Mouse (Mus musculus) cerebellum, adult 2 months (tissue): ENCODE data around the gene Fitm1. TPM values are rescaled to one million over a fixed set of nuclear protein-coding genes. Genes with fewer than 3 reads are reported as not detected.

Source experiments
- DNase-seq, 2 experiments: peaks; one replicate each; pipeline ENCODE4 v3.0.0; 2021
- H3K27ac ChIP-seq: fragments of 200-500 bp; 2 replicates; pipeline ENCODE4 v1.5.1; 2012; ENCODE audit warnings: low read length, control low read depth, inconsistent platforms; ENCODE audit not compliant: insufficient read depth
- H3K27me3 ChIP-seq: fragments of 200-500 bp; 2 replicates; pipeline ENCODE4 v1.6.1; 2012; ENCODE audit warnings: inconsistent platforms, mild to moderate bottlenecking, low read length, moderate library complexity; ENCODE audit not compliant: control insufficient read depth, insufficient read depth
- H3K4me1 ChIP-seq: fragments of 200-500 bp; 2 replicates; pipeline ENCODE4 v1.6.1; 2011; ENCODE audit warnings: low read length; ENCODE audit not compliant: control insufficient read depth, insufficient read depth
- H3K4me3 ChIP-seq: fragments of 200-500 bp; replicated peaks from 2 replicates; pipeline ENCODE3; 2011; ENCODE audit warnings: mild to moderate bottlenecking, low read depth, low read length, control low read depth; ENCODE audit not compliant: insufficient read depth
- CTCF ChIP-seq: fragments of 200-500 bp; IDR thresholded peaks from 2 replicates; pipeline ENCODE4 v1.5.1; 2011; ENCODE audit warnings: low read depth, mild to moderate bottlenecking, control low read depth, low read length, moderate library complexity, borderline replicate concordance; ENCODE audit not compliant: insufficient read depth
- POLR2A ChIP-seq: fragments of 200-500 bp; IDR thresholded peaks from 2 replicates; pipeline ENCODE4 v1.6.1; 2011; ENCODE audit warnings: low read length, control low read depth, borderline replicate concordance; ENCODE audit not compliant: insufficient read depth
- WGBS: fragments of 180-500 bp; shearing (Covaris S2); methylation state at CpG from one replicate; pipeline ENCODE4 v1.1.7; 2018; 5-methylcytosine and 5-hydroxymethylcytosine counted together
- polyA plus RNA-seq: library from polyadenylated mRNA; depleted of rRNA; stranded (reverse); fragments of >200 nt; gene quantifications from 2 replicates; pipeline ENCODE4 v1.2.3, GENCODE M21; 2012

The Fitm1 gene
- polyA plus RNA-seq, 1 experiment = not detected

DNA sequence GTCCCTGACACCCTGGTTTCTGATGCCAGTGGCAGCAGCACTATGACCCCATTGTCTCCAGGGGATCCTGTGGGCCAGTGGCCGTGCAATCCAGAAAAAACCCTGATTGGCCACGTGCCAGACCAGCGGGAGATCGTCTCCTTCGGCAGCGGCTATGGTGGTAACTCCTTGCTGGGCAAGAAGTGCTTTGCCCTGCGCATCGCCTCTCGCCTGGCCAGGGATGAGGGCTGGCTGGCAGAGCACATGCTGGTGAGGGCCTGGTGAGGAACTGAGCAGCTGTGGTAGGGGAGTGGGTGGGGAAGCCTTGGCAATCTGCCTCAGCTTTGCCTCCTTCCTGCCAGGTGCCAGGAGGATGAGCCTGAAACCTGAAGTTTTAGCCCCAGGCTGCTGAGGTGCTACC, 31.1 kb upstream of the Fitm1 start:
- TF ChIP-seq CTCF (no peak), POLR2A (no peak)
- whole genome bisulfite sequencing = 8% methylated on average over 9 of the region's 9 CpGs
- peak; percentile 44 to 58 for DNase-seq
- H3K27me3 ChIP-seq = no peaks in the 10 kb centered on the region
- H3K4me1 ChIP-seq = peaks cover 21% of the 10 kb centered on the region
- H3K4me3 ChIP-seq = no peak overlapping the region
- H3K27ac ChIP-seq = no peak overlapping the region

DNA sequence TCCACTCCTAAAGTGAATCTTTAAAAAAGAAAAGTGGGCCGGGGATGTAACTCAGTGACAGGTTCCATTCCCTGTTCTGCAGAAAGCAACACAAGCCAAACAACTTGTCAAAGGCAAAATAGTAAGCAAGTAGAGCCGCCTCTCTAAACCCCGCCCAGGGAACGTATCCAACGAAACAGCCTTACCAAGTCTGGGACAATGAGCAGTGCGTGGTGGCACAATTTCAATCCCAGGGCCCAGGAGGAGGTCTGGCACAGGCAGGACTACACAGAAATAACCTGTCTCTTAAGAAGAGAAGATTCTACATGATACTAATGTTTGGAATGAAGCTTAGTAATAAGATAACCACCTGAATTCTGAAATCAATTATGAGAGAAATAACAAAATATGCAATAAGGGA, 25.2 kb upstream of the Fitm1 start:
- TF ChIP-seq POLR2A (no peak), CTCF (no peak)
- H3K27me3 ChIP-seq = no peaks in the 10 kb centered on the region
- no peak overlapping the region for H3K4me3 ChIP-seq
- H3K27ac ChIP-seq = no peak overlapping the region
- WGBS = 17% methylated on average over 6 of the region's 6 CpGs
- H3K4me1 ChIP-seq = peaks cover 4% of the 10 kb centered on the region; the same call in 1 of the 2 replicates
- DNase-seq = peak in 1 of 2 experiments; percentile 61

DNA sequence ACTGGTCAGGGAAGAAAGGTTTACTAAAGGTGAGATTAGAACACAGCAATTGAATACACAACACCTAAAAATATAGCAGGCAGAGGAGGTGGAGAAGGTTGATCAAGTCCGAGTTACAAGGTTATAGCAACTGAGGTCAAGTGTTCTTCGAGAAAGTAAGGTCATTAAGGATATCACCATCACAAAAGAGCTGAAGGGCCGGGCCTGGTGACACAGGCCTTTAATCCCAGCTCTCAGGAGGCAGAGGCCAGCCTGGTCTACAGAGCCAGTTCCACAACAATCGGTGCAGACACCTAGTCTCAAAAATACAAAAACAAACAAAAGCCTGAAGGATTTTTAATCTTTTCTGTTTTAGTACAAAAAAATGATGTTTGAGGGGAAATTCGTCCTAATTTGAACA, 24.1 kb upstream of the Fitm1 start:
- DNase-seq = no peak
- Histone ChIP-seq H3K27ac (no peak overlapping the region), H3K27me3 (no peaks in the 10 kb centered on the region), H3K4me3 (no peak overlapping the region), H3K4me1 (peaks cover 4% of the 10 kb centered on the region; the same call in 1 of the 2 replicates)
- 85% methylated on average over 5 of the region's 5 CpGs for WGBS
- TF ChIP-seq POLR2A = no peak
- no peak for TF ChIP-seq CTCF

DNA sequence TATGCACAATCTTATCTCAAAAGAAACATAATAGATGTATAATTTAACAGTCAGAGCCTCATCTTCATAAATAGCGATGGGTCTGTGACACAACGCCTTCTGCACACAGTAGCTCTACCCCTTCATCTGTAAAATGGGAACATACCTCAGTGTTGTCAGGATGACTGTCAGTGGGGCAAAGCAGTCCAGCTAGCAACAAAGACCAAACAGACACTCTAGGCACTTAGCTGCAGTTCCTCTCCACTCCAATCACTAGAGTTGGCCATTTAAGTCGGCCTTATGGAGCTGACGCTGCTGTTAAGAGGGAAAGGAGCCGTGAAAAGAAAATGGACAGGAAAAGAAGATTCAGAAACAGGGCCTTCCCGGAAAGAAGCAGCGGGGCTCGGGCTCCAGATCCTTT, 23.6 kb upstream of the Fitm1 start:
- Histone ChIP-seq H3K27ac (no peak overlapping the region), H3K4me3 (no peak overlapping the region), H3K4me1 (peaks cover 4% of the 10 kb centered on the region; the same call in 1 of the 2 replicates), H3K27me3 (no peaks in the 10 kb centered on the region)
- TF ChIP-seq POLR2A = no peak
- no peak for DNase-seq
- 88% methylated on average over 8 of the region's 8 CpGs for WGBS

DNA sequence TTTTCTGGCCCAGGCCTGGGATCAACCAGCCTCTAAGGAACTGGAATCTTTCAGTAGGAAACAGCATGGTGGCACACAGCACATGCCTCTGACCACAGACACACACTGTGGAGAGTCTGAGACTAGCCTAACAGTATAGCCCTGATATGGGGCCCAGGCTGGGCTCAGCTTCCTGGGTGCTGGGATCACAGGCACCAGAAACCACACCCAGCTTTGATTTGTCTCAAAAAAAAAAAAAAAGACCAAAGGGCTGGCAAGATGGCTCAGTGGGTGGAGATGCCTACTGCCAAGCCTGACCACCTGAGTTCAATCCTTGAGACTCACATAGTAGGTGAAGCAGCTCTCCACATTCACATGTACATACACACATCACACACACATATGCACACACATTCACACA, 20.8 kb upstream of the Fitm1 start:
- Histone ChIP-seq H3K4me1 (peaks cover 4% of the 10 kb centered on the region; the same call in 1 of the 2 replicates), H3K4me3 (no peak overlapping the region), H3K27ac (no peak overlapping the region), H3K27me3 (no peaks in the 10 kb centered on the region)
- no peak for DNase-seq
- no peak for TF ChIP-seq POLR2A
- no peak for TF ChIP-seq CTCF

DNA sequence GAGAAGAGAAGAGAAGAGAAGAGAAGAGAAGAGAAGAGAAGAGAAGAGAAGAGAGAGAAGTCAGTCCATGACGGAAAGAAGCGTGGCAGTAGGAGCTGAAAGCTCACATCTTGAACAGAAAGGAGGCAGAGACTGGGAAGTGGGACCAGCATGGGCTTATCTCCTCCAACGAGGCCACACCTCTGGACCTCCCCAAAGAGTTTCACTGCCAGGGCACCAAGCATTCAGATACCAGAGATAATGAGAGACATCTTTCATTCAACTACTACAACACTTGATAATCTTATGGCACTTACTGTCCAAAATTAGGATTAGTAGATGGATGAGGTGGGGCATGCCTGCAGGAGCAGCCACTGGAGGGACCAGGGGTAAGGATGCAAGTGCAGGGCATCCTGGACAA, 19.6 kb upstream of the Fitm1 start:
- no peak for DNase-seq
- no peak for TF ChIP-seq CTCF
- no peak for TF ChIP-seq POLR2A
- H3K4me1 ChIP-seq = no peaks in the 10 kb centered on the region
- no peaks in the 10 kb centered on the region for H3K27me3 ChIP-seq
- WGBS = 82% methylated on average over 3 of the region's 3 CpGs
- H3K27ac ChIP-seq = no peak overlapping the region
- no peak overlapping the region for H3K4me3 ChIP-seq

DNA sequence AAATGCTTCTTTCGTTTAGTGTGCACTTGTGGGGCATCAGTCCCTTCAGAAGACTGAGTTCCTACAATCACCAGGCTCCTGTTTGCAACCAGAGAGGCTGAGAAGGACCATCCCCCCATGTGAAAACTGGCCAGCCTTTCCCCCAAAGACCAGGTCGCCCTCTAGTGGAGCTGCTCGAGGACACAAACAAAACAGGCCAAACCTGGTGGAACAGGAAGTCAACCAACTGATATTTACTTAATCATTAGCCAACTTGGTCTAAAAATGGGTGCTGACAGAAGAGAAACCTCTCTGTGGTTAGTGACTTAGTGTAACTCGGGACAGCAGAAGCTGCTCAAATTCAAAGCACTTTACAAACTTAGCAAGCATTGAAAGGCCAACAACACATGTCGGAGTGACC, 18.4 kb upstream of the Fitm1 start:
- peaks cover 4% of the 10 kb centered on the region; the same call in 1 of the 2 replicates for H3K4me1 ChIP-seq
- 25% methylated on average over 5 of the region's 5 CpGs for WGBS
- peak; percentile 74 to 80 for DNase-seq
- TF ChIP-seq CTCF (peak; percentile 87), POLR2A (no peak)
- no peak overlapping the region for H3K4me3 ChIP-seq
- no peak overlapping the region for H3K27ac ChIP-seq
- H3K27me3 ChIP-seq = no peaks in the 10 kb centered on the region

DNA sequence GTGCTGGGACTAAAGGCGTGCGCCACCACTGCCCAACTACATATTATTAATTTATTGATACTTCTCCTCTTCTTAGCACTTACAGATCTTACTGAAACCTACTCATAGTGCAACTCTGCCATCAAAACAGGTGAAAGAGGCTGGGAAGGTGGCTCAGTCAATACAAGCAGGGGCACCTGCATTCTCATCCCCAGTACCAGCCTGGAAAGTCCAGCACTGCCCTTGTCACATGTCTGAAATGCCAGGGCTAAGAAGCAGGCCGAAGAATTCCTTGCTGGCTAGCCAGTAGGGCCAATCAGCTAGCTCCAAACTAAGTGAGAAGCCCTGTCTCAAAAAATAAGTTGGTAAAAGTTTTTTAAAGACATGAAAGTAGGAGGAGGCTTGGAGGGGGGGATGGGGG, 17.8 kb upstream of the Fitm1 start:
- no peak overlapping the region for H3K27ac ChIP-seq
- WGBS = 93% methylated on average over 3 of the region's 3 CpGs

More for the DNA sequence above, 17.8 kb upstream of the Fitm1 start:
- no peak for TF ChIP-seq CTCF
- no peak for TF ChIP-seq POLR2A
- Histone ChIP-seq H3K27me3 (no peaks in the 10 kb centered on the region), H3K4me1 (peaks cover 5% of the 10 kb centered on the region; the same call in 1 of the 2 replicates), H3K4me3 (no peak overlapping the region)
- no peak for DNase-seq
